Mouse (Mus musculus) limb, embryonic 11.5 days (tissue): ENCODE measurements around the gene Capg. TPM values are rescaled to one million over a fixed set of nuclear protein-coding genes. Genes with fewer than 3 reads are reported as not detected.

ENCODE experiments used
- ATAC-seq: fragments of 200-750 bp; cut with Nextera tagmentation; 2 replicates; pipeline ENCODE4 v1.8.0; 2017; ENCODE audit warnings: low read depth; ENCODE audit not compliant: insufficient number of reproducible peaks, low FRiP score, low TSS enrichment
- DNase-seq: peaks from one replicate; pipeline ENCODE4 v3.0.0-alpha.2; 2015; ENCODE audit warnings: low spot score
- H3K27ac ChIP-seq: fragments of 300-500 bp; sonication (generic); replicated peaks from 2 replicates; pipeline ENCODE4 v1.5.1; 2014; ENCODE audit warnings: low read depth, mild to moderate bottlenecking, low read length
- H3K27me3 ChIP-seq: fragments of 300-500 bp; sonication (generic); 2 replicates; pipeline ENCODE4 v1.6.1; 2014; ENCODE audit warnings: mild to moderate bottlenecking, low read length, mixed read lengths; ENCODE audit not compliant: control insufficient read depth, insufficient read depth
- H3K36me3 ChIP-seq: fragments of 300-500 bp; sonication (generic); 2 replicates; pipeline ENCODE4 v1.6.1; 2014; ENCODE audit warnings: mild to moderate bottlenecking, low read length, moderate library complexity, mixed read lengths; ENCODE audit not compliant: control insufficient read depth, insufficient read depth
- H3K4me1 ChIP-seq: fragments of 300-500 bp; sonication (generic); 2 replicates; pipeline ENCODE4 v1.6.1; 2014; ENCODE audit warnings: low read length, mixed read lengths; ENCODE audit not compliant: control insufficient read depth, insufficient read depth
- H3K4me2 ChIP-seq: fragments of 300-500 bp; sonication (generic); 2 replicates; pipeline ENCODE4 v1.6.1; 2014; ENCODE audit warnings: low read depth, mild to moderate bottlenecking, moderate library complexity; ENCODE audit not compliant: severe bottlenecking
- H3K4me3 ChIP-seq: fragments of 300-500 bp; sonication (generic); 2 replicates; pipeline ENCODE4 v1.5.1; 2014; ENCODE audit warnings: low read depth, low read length
- H3K9ac ChIP-seq: fragments of 300-500 bp; sonication (generic); 2 replicates; pipeline ENCODE4 v1.6.1; 2014; ENCODE audit warnings: mild to moderate bottlenecking, low read length
- H3K9me3 ChIP-seq: fragments of 300-500 bp; sonication (generic); 2 replicates; pipeline ENCODE4 v1.6.1; 2016; ENCODE audit warnings: low read length; ENCODE audit not compliant: control insufficient read depth
- WGBS: fragments of 180-500 bp; shearing (Covaris S2); extraction: QIAGEN DNeasy Blood & Tissue Kit; methylation state at CpG from one replicate; pipeline ENCODE4 v1.1.7; 2014; 5-methylcytosine and 5-hydroxymethylcytosine counted together
- polyA plus RNA-seq: library from polyadenylated mRNA; unstranded; fragments of >200 nt; fragmentation: Nextera tagmentation; extraction: Ambion mirVana; gene quantifications from 2 replicates; pipeline ENCODE4 v1.2.1, GENCODE M21; 2014

Gene Capg
- polyA plus RNA-seq, 1 experiment from 2014 or later = 24.5 TPM

- no peaks in the 10 kb centered on the region for H3K27me3 ChIP-seq
- no peaks in the 10 kb centered on the region for H3K36me3 ChIP-seq
- H3K4me2 ChIP-seq = no peak overlapping the region
- H3K27ac ChIP-seq = no peak overlapping the region
- no peak overlapping the region for H3K4me3 ChIP-seq
- 60% methylated on average over 6 of the region's 6 CpGs for WGBS
- DNase-seq = no peak
- ATAC-seq = no peak
- H3K9me3 ChIP-seq = no peaks in the 10 kb centered on the region; the same call in 1 of the 2 replicates
- H3K9ac ChIP-seq = no peak overlapping the region
- peaks cover 10% of the 10 kb centered on the region; the same call in 1 of the 2 replicates for H3K4me1 ChIP-seq
These were observed 5.8 kb downstream of the Capg start for GRCm38 (mm10) chr6:72550025-72550424.

GRCm38 (mm10) chr6:72550503-72551100, 6.4 kb downstream of the Capg start:
- H3K9me3 ChIP-seq = no peaks in the 10 kb centered on the region; the same call in 1 of the 2 replicates
- no peak overlapping the region for H3K4me2 ChIP-seq
- no peak overlapping the region for H3K27ac ChIP-seq
- WGBS = 85% methylated on average over 10 of the region's 10 CpGs
- H3K27me3 ChIP-seq = no peaks in the 10 kb centered on the region
- peaks cover 10% of the 10 kb centered on the region; the same call in 1 of the 2 replicates for H3K4me1 ChIP-seq
- ATAC-seq = no peak
- H3K9ac ChIP-seq = no peak overlapping the region
- no peak overlapping the region for H3K4me3 ChIP-seq
- no peaks in the 10 kb centered on the region for H3K36me3 ChIP-seq
- DNase-seq = no peak

GRCm38 (mm10) chr6:72552171-72553078, 8.2 kb downstream of the Capg start:
- peak; percentile 73 for ATAC-seq
- Histone ChIP-seq H3K4me3 (peak overlapping the region; percentile 32), H3K36me3 (no peaks in the 10 kb centered on the region), H3K9ac (peak overlapping the region; percentile 59), H3K4me1 (peaks cover 10% of the 10 kb centered on the region; the same call in 1 of the 2 replicates), H3K4me2 (peak overlapping the region; percentile 70), H3K27me3 (no peaks in the 10 kb centered on the region), H3K27ac (peak overlapping the region; percentile 75), H3K9me3 (no peaks in the 10 kb centered on the region)
- DNase-seq = peak; percentile 79
- 10% methylated on average over 27 of the region's 27 CpGs for WGBS

- 17% methylated on average over 8 of the region's 8 CpGs for WGBS
- Histone ChIP-seq H3K27ac (peak overlapping the region; percentile 75), H3K27me3 (no peaks in the 10 kb centered on the region), H3K4me2 (peak overlapping the region; percentile 70), H3K4me1 (peaks cover 10% of the 10 kb centered on the region; the same call in 1 of the 2 replicates), H3K36me3 (no peaks in the 10 kb centered on the region), H3K9me3 (no peaks in the 10 kb centered on the region), H3K4me3 (peak overlapping the region; percentile 32), H3K9ac (peak overlapping the region; percentile 59)
- ATAC-seq = 0 out of 2 replicates have a peak, but pooled peaks have one; percentile 36
- DNase-seq = no peak
These were observed 8.9 kb downstream of the Capg start for GRCm38 (mm10) chr6:72553079-72553412.

- DNase-seq = no peak
- Histone ChIP-seq H3K27me3 (no peaks in the 10 kb centered on the region), H3K9me3 (no peaks in the 10 kb centered on the region), H3K4me3 (no peak overlapping the region), H3K27ac (no peak overlapping the region), H3K36me3 (no peaks in the 10 kb centered on the region), H3K4me2 (no peak overlapping the region), H3K4me1 (0 out of 2 replicates have a peak, but pooled peaks cover 8% of the 10 kb centered on the region), H3K9ac (no peak overlapping the region)
- 78% methylated on average over 8 of the region's 8 CpGs for WGBS
- no peak for ATAC-seq
These were observed 16.6 kb downstream of the Capg start for GRCm38 (mm10) chr6:72560801-72561200.

GRCm38 (mm10) chr6:72562486-72562885, 18.3 kb downstream of the Capg start:
- Histone ChIP-seq H3K27ac (no peak overlapping the region), H3K4me2 (no peak overlapping the region), H3K4me1 (0 out of 2 replicates have a peak, but pooled peaks cover 8% of the 10 kb centered on the region), H3K9me3 (no peaks in the 10 kb centered on the region), H3K9ac (no peak overlapping the region), H3K27me3 (no peaks in the 10 kb centered on the region), H3K36me3 (no peaks in the 10 kb centered on the region), H3K4me3 (no peak overlapping the region)
- WGBS = 46% methylated on average over 6 of the region's 6 CpGs
- ATAC-seq = no peak
- no peak for DNase-seq

- ATAC-seq (no peak), DNase-seq (no peak)
- Histone ChIP-seq H3K4me2 (no peak overlapping the region), H3K9ac (no peak overlapping the region), H3K9me3 (no peaks in the 10 kb centered on the region), H3K4me1 (0 out of 2 replicates have a peak, but pooled peaks cover 8% of the 10 kb centered on the region), H3K4me3 (no peak overlapping the region), H3K36me3 (no peaks in the 10 kb centered on the region), H3K27ac (no peak overlapping the region), H3K27me3 (no peaks in the 10 kb centered on the region)
- WGBS = 77% methylated on average over 5 of the region's 5 CpGs
These were observed 18.7 kb downstream of the Capg start for GRCm38 (mm10) chr6:72562894-72563293.

GRCm38 (mm10) chr6:72565506-72565905, 21.3 kb downstream of the Capg start:
- Histone ChIP-seq H3K27ac (no peak overlapping the region), H3K4me1 (0 out of 2 replicates have a peak, but pooled peaks cover 8% of the 10 kb centered on the region), H3K4me2 (no peak overlapping the region), H3K9ac (no peak overlapping the region), H3K27me3 (no peaks in the 10 kb centered on the region), H3K36me3 (no peaks in the 10 kb centered on the region), H3K4me3 (no peak overlapping the region), H3K9me3 (no peaks in the 10 kb centered on the region)
- ATAC-seq (no peak), DNase-seq (no peak)
- 77% methylated on average over 7 of the region's 7 CpGs for WGBS
